Mouse (Mus musculus): Measurements from ENCODE around the gene Hexa.

Hexa gene

DNA sequence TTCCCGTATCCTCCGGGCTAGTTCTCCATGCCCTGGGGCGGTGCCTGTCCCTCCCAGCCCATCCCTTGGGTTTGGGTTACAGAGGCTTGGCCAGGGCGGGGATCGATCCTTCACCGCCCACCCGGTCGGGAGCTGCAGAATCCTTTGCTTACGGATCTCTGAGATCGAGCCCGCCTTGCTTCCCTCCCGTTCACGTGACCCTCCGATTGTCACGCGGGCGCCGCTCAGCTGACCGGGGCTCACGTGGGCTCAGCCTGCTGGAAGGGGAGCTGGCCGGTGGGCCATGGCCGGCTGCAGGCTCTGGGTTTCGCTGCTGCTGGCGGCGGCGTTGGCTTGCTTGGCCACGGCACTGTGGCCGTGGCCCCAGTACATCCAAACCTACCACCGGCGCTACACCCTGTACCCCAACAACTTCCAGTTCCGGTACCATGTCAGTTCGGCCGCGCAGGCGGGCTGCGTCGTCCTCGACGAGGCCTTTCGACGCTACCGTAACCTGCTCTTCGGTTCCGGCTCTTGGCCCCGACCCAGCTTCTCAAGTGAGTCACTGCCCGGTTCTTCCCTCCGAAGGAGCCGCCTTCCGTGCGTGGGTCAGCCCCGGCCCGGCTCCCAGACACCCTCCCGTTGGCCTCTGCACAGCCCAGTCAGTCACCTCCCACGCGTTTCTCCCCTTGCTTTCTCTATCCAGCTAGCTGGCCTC is at the start of gene Hexa, which contains the start of gene Tmem202:
Hexa (plus strand) TSS at position 100 of the 697 bp plus-strand sequence.
Tmem202 (minus strand) TSS at position 407 of the 697 bp plus-strand sequence.
- DNase-seq = peak; percentile 83

DNA sequence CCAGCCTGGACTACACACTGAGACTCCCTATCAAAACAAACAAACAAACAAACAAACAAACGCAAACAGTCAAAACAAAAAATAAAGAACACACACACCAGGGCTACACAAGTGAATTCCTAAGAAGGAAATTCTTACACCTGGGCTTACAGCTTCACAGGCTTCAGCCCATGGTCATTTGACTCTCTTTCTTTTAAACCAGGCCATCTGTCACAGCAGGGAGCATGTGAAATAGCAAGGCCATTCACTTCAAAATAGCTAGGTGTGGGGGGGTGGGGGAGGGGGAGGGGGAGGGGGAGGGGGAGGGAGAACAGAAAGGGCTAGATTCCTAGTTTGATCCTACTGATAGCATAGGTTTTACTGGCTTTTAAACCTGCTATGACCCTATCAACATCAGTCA is 31.2 kb upstream of the Hexa start:
- DNase-seq = no peak

DNA sequence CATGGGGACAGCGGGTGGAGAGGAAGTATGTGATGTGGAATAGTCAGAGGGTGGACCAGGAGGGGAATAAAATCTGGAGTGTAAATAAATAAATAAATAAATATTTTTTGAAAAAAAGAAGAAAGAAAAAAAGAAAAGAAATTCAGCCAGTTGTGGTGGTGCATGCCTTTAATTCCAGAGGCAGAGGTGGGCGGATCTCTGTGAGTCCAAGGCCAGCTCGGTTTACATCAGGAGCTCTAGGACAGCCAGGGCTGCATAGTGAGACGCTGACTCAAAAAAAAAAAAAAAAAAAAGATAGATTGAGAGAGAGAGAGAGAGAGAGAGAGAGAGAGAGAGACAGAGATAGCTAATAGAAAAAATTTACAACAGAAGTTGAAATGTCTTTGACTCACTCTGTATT is 27.0 kb upstream of the Hexa start:
- DNase-seq = no peak

DNA sequence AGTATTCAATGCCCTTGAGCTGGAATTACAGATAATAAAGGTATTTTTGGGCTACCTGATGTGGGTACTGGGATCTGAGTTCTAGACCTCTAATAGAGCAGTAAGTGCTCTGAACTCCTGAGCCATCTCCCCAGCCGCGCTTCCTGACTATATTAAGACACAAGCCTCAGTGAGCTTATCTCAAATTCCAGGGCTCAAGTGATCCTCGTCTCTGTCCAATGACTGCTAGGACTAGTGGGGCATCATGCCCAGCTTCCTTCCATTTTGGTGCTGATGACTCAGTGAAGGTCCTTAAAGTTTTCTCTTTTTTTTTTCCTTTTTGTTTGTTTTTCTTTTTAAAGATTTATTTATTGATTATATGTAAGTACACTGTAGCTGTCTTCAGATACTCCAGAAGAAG is 24.3 kb upstream of the Hexa start:
- no peak for DNase-seq

DNA sequence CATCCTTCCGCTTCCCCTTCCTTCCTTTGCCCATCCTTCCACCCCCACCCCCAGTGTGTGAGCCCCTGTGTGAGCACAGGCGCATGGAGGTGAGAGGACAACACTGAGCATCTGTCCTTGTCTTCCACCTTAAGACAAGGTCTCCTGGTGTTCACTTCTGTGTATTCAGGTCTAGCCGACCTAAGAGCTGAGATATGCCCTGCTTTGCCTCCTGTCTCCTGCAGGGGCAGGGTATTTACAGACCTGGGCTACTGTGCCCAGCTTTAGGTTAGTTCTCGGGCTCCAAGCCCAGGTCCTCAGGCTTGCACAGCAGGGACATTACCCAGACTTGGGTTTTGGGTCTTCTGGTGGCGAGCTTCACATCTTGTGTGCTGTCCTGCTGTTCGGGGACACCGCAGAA is 22.2 kb upstream of the Hexa start:
- no peak for DNase-seq

DNA sequence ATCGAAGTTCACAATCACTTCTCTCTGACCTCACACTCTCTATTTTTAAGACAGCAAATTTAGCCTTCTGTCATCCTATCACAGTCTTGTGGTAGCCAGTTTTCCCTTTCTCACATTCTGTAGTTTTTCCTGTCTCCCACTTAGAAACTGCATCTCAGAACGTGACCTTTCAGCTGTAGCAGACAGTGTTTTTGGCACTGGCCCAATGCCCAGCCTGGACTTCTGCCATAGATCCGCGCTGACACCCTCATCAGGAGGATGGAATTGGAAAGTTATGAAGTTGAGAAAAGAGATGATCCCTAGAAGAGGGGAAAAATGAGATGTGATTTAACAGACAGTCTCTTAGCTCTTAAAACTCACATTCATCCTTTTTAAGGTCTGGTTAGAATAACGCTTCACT is 20.4 kb upstream of the Hexa start:
- DNase-seq = peak; percentile 59

DNA sequence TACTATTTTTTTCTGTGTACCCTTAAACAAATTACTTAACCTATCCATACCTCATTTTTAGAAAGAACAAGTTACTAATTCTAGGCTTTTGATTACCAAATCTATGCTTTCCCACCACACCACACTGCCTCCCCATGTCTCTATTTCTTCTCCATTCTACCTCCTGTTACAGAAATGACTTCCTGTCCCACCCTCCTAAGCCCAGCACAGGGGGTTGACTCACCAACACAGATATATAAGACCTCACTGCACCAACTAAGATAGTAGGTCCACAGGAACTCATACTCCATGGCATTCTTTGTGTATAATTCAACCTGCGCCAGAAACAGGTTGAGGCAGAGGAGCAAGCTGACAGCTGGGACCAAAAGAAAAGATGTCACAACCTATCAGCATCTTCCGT is 19.9 kb upstream of the Hexa start:
- DNase-seq = no peak

DNA sequence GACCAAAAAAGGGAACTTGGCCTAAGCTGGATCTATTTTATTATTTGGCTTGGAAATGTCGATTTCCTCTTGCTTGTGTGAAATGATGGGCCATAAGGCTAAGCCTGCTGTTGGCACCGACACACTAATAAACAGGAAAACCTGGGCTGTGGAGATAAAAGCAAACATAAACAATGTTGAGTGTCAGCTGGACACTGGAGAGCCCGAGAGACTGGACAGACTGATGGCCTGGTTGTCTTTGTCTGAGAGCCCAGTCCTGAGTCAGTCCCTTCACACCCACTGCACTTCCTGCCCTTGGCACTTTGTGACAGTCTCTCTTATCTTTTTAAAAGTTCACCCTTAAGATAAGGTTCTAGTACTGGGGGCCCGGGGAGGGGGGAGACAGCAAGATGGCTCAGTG is 16.4 kb upstream of the Hexa start:
- DNase-seq = no peak

DNA sequence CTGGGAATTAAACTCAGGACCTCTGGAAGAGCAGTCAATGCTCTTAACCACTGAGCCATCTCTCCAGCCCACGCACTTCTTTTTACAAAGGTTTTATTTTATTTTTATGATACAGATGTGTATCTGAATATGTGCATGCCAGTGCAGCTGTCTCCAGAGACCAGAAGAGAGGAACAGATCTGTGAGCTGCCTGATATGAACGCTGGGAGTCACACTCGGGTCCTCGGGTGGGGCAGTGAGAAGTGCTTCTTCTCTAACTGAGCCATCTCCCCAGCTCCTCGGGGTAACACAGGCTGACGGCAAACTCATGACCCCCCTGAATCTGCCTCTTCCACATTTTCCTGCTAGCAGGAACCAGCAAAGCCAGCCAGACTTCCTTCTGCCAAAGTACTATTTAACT is 12.6 kb upstream of the Hexa start:
- no peak for DNase-seq

DNA sequence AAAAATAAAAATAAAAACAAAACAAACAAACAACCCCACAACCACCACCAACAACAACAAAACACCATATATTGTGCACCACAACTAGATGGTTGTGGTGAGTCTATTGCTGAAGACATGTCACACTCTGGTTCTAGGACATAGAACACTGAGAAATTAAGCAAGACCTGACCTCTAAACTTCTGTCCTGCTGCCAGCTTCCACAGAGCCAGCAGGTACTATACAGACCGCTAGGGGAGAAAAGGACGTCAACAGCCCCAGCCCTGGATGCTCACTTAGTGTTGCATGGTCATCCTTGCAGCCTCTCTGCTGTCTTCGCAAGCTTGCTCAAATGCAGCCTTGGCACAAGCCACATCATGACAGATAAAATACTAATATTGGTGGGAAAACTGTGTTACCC is 11.8 kb upstream of the Hexa start:
- DNase-seq = no peak

DNA sequence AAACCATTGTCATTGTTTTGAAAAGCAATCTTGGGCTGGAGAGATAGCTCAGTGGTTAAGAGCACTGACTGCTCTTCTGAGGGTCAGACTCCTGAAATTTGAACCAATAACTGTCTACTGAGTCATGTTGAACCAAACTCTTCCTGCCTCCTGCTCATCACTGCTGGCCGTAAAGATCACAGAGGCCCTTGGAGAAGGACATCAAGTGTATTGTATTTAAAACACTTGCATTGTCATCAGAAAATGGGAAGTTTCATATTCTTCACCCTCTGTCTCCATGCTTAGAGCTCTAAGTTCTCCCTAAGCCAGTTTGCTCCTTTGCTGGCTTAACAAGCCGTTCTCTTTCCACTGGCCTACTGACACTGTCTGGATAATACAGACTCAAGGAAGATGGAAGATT is 11.1 kb upstream of the Hexa start:
- no peak for DNase-seq

DNA sequence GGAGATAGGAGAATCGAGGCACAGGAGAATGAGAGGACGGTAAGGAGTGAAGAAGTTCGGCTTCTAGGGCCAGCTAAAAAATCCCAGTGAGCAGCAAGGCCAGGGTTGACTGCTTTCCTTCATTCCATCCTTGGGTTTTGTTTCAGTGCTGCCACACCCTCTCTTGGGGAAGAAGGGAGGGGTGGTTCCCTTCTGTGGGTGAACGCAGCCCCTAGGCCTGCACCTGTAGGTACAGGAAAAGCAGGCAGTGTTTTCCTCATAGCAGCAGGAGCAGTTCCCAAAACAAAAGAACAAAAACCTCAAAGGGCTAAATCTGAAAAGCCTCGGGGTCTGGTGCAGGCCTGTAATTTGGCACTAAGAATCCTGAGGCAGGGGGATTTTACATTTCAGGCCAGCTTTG is 7.7 kb upstream of the Hexa start:
- no peak for DNase-seq

DNA sequence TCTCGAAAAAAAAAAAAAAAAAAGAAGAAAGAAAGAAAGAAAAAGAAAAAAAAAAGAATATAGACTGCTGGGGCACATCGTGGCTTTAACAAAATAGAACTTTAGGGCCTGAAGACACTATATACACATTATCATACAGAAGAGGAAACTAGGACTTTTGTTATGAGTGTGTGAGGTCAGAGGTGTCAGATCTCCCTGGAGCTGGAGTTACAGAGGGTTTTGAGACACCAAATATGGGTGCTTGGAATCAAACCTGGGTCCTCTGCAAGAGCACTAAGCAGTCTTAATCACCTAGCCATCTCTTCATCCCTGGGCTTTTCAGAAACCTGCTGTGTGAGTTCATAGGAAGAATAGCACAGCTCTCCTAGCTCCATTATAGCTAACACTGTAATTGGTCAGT is 5.9 kb upstream of the Hexa start:
- DNase-seq = no peak

DNA sequence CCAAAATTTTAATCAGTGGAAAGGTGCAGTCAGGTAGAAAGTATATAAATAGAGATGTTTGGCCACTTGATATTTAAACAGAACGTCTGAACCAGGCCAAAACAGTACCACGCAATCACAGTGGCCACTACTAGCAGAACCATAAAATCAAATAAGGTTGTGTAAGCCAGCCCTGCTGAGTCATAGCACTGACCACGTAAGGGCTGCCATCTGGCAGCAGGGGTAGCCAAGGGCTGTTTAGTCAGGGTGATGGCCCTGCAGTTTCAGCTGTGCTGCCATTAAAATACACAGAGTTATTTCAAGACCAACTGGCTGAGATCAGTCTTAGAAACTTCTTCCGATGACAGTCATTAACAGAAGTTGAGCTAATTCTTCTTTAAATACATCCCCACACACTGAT is 5.5 kb upstream of the Hexa start:
- DNase-seq = no peak

DNA sequence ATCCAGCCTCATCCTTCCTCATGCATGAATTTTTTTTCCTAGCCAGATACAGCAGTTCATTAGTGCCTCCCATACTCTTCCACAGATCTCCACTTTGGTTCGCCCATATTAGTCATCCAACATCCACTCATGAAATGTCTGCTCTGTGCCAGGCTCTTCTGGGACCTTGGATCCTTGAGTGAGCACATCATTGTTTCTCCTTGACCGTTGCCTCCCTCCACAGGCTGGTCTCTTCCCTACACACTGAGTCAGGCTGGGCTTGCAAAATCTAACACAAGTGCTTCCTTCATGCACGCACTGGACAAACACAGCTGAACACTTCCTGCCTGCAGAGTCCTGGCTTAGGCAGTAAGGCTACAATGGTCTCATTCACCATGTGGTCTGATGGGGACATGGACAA is 1.7 kb upstream of the Hexa start:
- no peak for DNase-seq

DNA sequence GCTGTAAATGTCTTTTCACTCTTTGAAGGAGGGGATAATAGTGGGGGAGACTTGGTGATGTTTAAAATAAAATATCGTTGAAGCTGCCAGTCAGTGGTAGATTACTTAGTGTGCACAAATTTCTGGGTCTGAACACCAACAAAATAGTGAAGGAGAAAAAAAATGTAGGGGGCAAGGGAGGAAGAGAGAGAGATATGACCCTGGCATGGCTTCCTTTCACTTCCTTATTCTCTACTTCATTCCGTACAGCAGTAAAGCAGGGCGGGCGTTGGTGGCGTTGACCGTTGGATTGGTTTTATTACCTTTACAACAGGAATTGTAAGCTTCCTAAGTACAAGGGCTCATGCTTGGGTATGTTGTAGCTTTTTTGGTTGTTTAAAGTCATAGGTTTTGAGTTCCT is 2.3 kb downstream of the Hexa start:
- no peak for DNase-seq

DNA sequence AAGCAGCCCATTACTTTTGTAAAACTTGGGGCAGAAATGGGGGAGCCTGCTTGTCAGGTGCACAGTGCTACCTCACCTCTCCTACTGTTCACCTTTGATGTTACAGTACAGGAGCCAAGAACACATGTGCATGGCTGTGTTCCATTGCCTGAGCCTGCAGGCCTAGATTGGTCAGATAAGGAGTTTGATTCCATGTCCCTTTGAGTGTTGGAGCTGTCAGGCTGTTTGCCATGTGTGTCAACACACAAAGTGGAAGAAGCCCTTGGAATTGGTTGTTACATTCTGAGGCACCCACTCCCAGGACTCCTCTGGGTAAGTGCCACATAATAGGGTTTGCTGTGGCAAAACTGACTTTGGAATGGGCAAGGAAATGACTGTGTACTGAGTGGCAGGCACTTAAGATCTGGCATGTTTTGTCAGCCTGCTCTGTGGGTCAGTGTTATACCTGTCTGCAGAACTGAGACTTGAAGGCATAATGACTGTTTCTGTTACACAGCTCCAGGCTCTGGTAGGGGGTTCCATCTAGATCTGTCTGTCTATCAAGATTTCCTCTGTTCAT is 3.5 kb downstream of the Hexa start:
- DNase-seq = no peak

DNA sequence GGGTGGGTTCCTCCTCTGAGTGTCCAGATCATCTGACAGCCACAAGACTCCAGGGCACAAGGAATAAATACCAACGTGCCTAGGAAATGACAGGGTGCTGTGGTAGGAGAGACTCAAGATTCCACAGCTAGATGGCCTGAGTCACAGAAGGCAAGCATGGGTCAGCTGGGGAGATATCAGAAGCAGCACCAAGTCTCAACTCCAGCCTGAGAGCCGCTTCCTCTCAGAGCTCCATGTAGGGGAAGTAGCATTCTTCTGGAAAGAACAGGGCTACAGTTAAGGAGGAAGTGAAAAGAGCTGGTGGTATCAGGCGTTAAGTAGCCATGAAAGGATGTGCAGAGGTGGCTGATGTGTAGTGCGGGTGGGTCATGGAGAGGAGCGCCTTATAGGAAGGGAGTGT is 5.4 kb downstream of the Hexa start:
- no peak for DNase-seq

DNA sequence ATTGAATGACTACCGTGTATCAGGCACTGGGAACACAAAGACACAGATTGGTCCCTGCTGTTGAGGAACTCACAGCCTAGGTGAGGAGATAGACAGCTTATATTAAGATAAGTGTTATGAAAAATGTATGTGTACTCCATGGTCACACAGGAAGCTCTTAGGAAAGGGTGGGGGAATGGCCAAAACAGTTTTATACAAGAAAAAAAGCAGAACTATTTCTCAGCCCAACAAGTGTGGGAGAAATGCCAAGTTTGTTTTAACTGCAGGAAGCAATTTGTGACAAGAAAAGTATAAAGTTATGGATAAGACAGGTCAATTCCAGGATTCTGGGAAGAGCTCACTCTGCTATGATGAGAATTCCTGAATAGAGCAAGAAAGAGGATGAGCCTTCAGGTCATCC is 8.5 kb downstream of the Hexa start:
- no peak for DNase-seq

DNA sequence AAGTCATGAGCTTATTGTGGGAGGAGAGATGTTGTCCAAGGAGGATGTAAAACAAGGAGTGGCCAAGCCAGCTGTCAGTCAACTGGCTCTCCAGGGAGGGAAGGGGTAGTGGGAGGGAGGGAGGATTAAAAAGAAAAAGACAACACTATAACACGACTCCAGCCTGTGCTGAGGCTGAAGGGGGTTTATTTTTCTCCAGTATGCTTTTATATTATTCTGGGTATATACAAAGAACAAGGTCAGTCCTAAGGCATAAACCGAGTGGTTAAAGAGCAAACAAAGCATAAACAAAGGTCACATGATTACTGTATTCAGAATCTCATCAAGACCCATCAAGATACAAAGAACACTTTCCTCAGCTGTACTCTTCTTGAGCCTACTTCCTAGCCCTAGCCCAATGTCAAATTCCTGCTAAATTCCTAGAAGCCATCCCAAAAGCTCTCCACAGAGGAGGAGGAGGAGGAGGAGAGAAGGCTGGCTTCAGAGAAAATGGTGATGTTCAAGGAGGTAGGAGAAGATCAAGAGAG is 9.7 kb downstream of the Hexa start:
- no peak for DNase-seq

DNA sequence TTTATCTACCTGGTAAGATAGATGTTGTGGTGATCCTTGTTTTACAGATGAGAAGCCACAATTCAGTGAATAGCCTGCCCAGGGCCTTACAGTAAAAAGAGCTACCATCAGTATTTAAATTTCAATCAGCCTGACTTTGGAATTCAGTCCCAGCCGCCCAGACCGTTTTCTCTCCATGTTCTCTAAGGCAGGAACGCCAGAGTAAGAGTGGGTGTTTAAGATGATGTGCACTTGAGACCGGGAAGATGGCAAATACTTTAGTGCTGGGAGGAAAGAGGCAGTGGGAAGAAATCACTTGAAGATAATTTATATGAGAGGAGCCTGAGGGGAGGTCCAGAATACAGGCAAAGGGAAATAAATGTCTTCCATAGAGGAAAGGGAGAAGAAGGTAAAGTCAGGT is 10.7 kb downstream of the Hexa start:
- DNase-seq = no peak

DNA sequence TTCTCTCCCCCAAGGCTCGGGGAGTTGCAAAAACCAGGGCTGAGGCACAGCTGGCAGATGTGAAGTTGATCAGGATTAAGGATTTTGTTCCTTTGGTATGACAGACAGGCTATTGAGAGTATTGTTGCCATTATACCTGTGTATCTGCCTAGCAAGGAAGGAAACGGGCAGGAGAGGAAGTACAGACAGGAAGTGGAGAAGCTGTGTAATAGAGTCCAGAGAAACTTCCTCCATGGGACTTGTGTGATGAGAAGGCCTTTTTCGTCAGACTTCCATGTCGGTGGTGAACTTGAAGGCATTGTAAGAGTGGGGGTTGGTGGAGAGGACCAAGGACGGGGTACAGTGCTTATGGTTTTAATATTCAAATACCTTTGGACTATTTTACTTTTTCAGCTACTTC is 11.7 kb downstream of the Hexa start:
- DNase-seq = no peak

DNA sequence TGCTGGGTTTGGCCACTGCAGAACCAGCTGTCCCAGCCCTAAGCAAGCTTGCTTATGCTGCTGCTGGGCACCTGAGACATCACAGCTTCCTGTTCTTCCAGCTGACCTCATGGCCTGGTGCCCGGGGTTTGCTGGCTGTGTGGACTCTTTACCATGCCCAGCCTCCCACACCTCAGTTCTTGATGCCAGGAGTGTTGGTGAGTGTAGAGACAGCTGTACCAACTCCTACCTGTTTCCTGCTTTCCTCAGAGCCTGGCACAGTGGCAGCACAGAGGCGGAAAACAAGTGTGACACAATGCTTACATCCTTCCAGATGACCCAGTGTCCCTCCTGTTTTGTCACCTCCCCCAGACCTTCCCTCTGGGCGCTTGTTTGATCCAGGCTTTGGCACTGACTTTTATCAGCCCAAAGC is 12.3 kb downstream of the Hexa start:
- DNase-seq = no peak

DNA sequence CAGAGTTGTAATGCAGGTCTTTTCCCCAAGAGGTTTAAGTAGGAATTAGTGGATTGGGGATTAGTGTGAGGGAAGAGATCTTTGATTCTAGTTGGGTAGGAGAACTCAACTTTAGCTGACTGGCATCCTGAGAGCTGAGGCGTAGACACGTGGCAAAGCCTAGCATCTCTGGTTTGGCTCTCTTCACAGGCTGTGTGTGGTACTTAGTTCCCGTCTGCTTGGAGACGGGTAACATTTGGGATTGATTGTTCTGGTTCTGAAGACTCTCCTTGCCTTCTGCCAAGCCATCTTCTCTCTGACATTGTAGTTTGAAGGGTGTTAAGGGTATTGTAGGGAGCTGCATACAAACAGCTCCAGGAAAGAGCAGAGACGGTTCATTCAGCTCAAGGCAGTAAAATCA is 13.3 kb downstream of the Hexa start:
- DNase-seq = no peak

DNA sequence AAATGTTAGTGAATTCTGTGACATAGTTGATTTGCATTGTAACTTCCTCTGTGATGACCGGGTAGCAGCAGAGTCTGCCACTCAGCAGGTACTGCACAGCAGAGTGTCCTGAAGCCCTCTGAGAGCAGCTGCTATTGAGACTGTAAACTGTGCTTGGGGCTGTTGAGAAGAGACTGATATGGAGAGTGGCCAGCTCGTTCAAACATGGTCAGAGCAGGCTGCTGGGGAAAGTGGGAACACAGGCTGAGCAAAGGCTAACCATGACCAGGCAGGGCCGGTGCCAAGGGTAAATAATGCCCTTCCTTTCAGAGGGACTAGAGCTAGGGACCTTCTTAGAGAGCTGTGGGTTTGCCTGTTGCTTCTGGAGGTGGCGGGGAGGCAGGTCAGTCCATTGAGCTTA is 14.4 kb downstream of the Hexa start:
- DNase-seq = no peak
